Mouse (Mus musculus) layer of hippocampus, postnatal 25 days (tissue): Measurements from ENCODE around the gene Ly6g6c. TPM values are rescaled to one million over a fixed set of nuclear protein-coding genes. Genes with fewer than 3 reads are reported as not detected.
"Not testable (repeated sequence)": the region's sequence is repeated elsewhere in the genome, so short reads cannot be mapped to it uniquely, and the experiment has no call there.

ENCODE experiments used
- DNase-seq, 2 experiments: peaks; one replicate each; pipeline ENCODE4 v3.0.0; 2022; ENCODE audit warnings: mixed read lengths in 2 of 2, low spot score in 1 of 2; ENCODE audit errors: extremely low spot score in 1 of 2
- total RNA-seq, 2 experiments: library from RNA; stranded (reverse); gene quantifications; 2 replicates each; pipeline ENCODE4 v1.2.3; 2021

Ly6g6c gene
- total RNA-seq, 2 experiments from 2014 or later: not detected

GRCm38 (mm10) chr17:35029691-35030532 lies 35.3 kb upstream of the Ly6g6c start:
- DNase-seq: peak in 1 of 2 experiments; percentile 19

- DNase-seq: no peak
Measured at GRCm38 (mm10) chr17:35031272-35031671, 33.9 kb upstream of the Ly6g6c start.

GRCm38 (mm10) chr17:35031880-35032279 lies 33.3 kb upstream of the Ly6g6c start:
- DNase-seq: no peak

- DNase-seq: no peak
Measured at GRCm38 (mm10) chr17:35032323-35032870, 32.8 kb upstream of the Ly6g6c start.

- not testable (repeated sequence) for DNase-seq
Measured at GRCm38 (mm10) chr17:35033703-35034102, 31.5 kb upstream of the Ly6g6c start.

- no peak for DNase-seq
Measured at GRCm38 (mm10) chr17:35034896-35035295, 30.3 kb upstream of the Ly6g6c start.

- DNase-seq: no peak
Measured at GRCm38 (mm10) chr17:35039121-35039873, 25.9 kb upstream of the Ly6g6c start.

- no peak for DNase-seq
Measured at GRCm38 (mm10) chr17:35043794-35044193, 21.4 kb upstream of the Ly6g6c start.

GRCm38 (mm10) chr17:35044904-35045806 lies 20.0 kb upstream of the Ly6g6c start:
- no peak for DNase-seq

GRCm38 (mm10) chr17:35045807-35046680 lies 19.1 kb upstream of the Ly6g6c start:
- DNase-seq: no peak

GRCm38 (mm10) chr17:35046681-35047455 lies 18.3 kb upstream of the Ly6g6c start, which contains the start of gene Msh5:
Gene Msh5, minus strand, starts transcription at chr17:35046745.
- peak; percentile 69 to 84 for DNase-seq

GRCm38 (mm10) chr17:35047688-35048087 lies 17.5 kb upstream of the Ly6g6c start:
- DNase-seq: no peak

- no peak for DNase-seq
Measured at GRCm38 (mm10) chr17:35048149-35048931, 16.8 kb upstream of the Ly6g6c start.

GRCm38 (mm10) chr17:35048932-35049440 lies 16.2 kb upstream of the Ly6g6c start:
- DNase-seq: no peak

- no peak for DNase-seq
Measured at GRCm38 (mm10) chr17:35049561-35050016, 15.6 kb upstream of the Ly6g6c start, which contains the start of gene Clic1. Gene Clic1, plus strand, starts transcription at chr17:35049966.

GRCm38 (mm10) chr17:35050126-35050750 lies 14.9 kb upstream of the Ly6g6c start:
- no peak for DNase-seq
